Mouse (Mus musculus) heart, postnatal 4 days (tissue): Measurements from ENCODE around the gene Mapk6. TPM values are rescaled to one million over a fixed set of nuclear protein-coding genes. Genes with fewer than 3 reads are reported as not detected.
A peak's percentile ranks its signal among the peaks of the same experiment; 100 is the strongest.

Experiments
- DNase-seq: peaks from one replicate; pipeline ENCODE4 v3.0.0; 2021
- total RNA-seq, 2 experiments: library from RNA; stranded (reverse); gene quantifications; 2 replicates each; pipeline ENCODE4 v1.2.3; 2021

Mapk6 gene
- total RNA-seq, 2 experiments from 2014 or later, result 59.7 to 60.7 TPM

- DNase-seq, result no peak
Measured at GRCm38 (mm10) chr9:75424358-75425150, 14.7 kb upstream of the Mapk6 start.

- DNase-seq, result no peak
Measured at GRCm38 (mm10) chr9:75423683-75424082, 13.9 kb upstream of the Mapk6 start.

GRCm38 (mm10) chr9:75422251-75422691 is 12.5 kb upstream of the Mapk6 start:
- DNase-seq, result no peak

GRCm38 (mm10) chr9:75414204-75414603 is 4.4 kb upstream of the Mapk6 start:
- DNase-seq, result no peak

- DNase-seq, result no peak
Measured at GRCm38 (mm10) chr9:75413206-75413605, 3.4 kb upstream of the Mapk6 start.

GRCm38 (mm10) chr9:75411584-75411983 is 1.8 kb upstream of the Mapk6 start:
- DNase-seq, result no peak

GRCm38 (mm10) chr9:75410868-75411487 is 1.2 kb upstream of the Mapk6 start:
- no peak for DNase-seq

GRCm38 (mm10) chr9:75409031-75409851 is 564 bp downstream of the Mapk6 start:
- DNase-seq, result peak; percentile 84

GRCm38 (mm10) chr9:75408204-75408826 is 1.5 kb downstream of the Mapk6 start:
- no peak for DNase-seq

GRCm38 (mm10) chr9:75407803-75408202 is 2.0 kb downstream of the Mapk6 start:
- peak; percentile 41 for DNase-seq

- no peak for DNase-seq
Measured at GRCm38 (mm10) chr9:75406121-75406520, 3.7 kb downstream of the Mapk6 start.

GRCm38 (mm10) chr9:75403520-75403919 is 6.3 kb downstream of the Mapk6 start:
- DNase-seq, result no peak

- DNase-seq, result no peak
Measured at GRCm38 (mm10) chr9:75401593-75402504, 8.0 kb downstream of the Mapk6 start.

- DNase-seq, result peak; percentile 54
Measured at GRCm38 (mm10) chr9:75400639-75401038, 9.2 kb downstream of the Mapk6 start.

GRCm38 (mm10) chr9:75399069-75399468 is 10.7 kb downstream of the Mapk6 start:
- no peak for DNase-seq

- DNase-seq, result no peak
Measured at GRCm38 (mm10) chr9:75395971-75396370, 13.8 kb downstream of the Mapk6 start.

GRCm38 (mm10) chr9:75393251-75393650 is 16.6 kb downstream of the Mapk6 start:
- no peak for DNase-seq

- no peak for DNase-seq
Measured at GRCm38 (mm10) chr9:75385218-75385974, 24.4 kb downstream of the Mapk6 start.

- no peak for DNase-seq
Measured at GRCm38 (mm10) chr9:75384337-75384962, 25.4 kb downstream of the Mapk6 start.

GRCm38 (mm10) chr9:75383785-75384184 is 26.0 kb downstream of the Mapk6 start:
- DNase-seq, result no peak
